Mouse (Mus musculus) ovary, adult 10 weeks (tissue): ENCODE data around the gene Mmp11. TPM values are rescaled to one million over a fixed set of nuclear protein-coding genes. Genes with fewer than 3 reads are reported as not detected.

Source experiments
- polyA plus RNA-seq: library from polyadenylated mRNA; stranded (reverse); fragments of 350-450 nt; fragmentation: Illumina TruSeq; extraction: RNeasy Lipid Tissue Mini Kit (QIAGEN cat#74804); gene quantifications from one replicate; pipeline ENCODE4 v1.2.3, GENCODE M21; 2014

Gene Mmp11
- 19.8 TPM for polyA plus RNA-seq

DNA sequence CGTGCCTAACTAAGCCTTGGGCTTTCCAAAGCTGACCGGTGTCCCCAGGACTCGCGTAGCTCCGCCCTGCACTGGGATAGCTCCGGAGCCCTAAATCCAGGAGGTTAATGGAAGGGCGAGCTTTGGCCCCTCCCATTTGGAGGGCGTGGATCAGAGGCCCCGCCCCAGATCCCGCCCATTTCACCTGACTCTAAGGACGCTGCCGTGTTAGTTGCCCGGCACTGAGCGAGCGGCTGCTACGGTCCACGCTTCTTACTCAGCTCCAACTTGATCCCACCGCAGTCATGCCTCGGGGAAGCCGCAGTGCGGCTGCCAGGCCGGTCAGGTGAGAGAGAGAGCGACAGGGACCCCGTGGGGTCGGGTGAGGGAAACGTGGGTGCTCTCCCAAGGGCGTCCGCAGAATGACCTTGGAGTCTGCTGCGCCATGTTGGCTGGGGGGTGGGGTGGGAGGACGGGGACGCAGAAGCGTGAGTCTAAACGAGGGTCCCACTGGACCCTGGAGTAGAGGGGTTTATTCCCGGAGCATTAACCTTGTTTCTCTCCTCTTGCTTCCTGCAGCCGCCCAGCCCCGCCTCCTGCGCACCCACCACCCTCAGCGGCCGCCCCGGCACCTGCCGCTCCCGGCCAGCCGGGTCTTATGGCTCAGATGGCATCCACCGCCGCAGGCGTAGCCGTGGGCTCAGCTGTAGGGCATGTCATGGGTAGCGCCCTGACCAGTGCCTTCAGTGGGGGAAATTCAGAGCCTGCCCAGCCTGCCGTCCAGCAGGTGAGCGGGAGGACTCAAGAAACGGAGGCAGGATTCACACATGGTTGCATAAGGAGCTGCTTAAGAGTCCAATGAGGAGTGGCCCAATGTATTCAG, at the start of gene Mmp11:
Gene Mmp11, minus strand, starts transcription at position 817 of the 862 bp plus-strand sequence.

DNA sequence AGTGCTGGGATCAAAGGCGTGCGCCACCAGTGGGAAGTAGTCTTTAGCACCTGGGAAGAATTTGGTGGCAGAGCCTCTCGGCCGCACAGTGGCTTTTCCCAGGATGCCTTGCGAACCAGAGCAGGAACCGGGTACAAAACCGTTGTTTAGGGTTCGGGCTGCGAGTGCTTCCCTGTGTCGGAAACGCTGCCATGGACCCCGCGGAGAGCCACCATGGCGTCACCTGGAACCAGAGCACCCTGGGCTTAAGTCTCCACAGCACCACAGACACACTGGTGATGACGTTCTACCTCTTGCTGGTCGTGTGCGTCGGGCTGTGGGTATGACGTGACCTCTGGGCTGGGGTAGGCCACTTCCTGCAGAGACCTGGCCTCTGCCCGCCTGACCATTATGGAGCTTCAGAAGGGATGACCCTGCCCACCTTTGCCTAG, 18.1 kb upstream of the Mmp11 start, which contains the start of gene Gm5134:
Gene Gm5134, plus strand, starts transcription at position 134 of the 431 bp plus-strand sequence.

DNA sequence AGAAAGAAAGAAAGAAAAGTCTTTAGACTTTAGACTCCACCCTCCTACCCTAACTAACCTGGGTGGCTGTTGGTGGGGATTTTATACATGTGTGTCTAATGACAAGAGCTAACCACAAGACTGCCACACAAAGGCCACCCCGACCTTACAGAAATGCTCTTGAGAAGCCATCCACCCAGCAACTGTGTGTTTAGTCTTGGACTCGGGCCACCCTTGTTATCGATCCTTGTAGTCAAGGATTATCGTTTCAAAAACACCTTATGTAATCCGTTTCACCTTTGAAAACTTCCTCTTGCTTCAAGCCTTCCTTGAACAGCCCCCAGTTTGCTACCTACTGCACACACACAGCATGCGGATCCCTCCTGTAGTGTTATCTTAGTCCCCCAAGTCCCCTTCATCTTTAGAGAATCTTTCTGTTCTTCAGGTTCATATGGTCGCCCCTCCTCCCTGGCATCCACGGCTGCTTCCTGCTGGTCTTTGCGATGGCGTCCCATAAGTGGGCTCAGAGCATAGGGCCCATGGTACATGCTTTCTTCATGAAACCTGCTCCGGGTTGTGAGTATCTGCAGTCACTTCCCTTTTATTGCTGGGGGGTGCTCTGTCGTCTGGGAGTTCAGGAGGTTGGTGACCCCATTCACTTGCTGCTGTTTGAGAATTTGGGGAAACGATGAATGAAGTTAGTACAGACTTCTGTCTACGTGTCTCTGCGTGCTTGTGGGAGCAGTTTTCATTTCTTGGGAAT, 6.6 kb upstream of the Mmp11 start, which contains the start of gene Vpreb3:
Gene Vpreb3, plus strand, starts transcription at position 322 of the 742 bp plus-strand sequence.

DNA sequence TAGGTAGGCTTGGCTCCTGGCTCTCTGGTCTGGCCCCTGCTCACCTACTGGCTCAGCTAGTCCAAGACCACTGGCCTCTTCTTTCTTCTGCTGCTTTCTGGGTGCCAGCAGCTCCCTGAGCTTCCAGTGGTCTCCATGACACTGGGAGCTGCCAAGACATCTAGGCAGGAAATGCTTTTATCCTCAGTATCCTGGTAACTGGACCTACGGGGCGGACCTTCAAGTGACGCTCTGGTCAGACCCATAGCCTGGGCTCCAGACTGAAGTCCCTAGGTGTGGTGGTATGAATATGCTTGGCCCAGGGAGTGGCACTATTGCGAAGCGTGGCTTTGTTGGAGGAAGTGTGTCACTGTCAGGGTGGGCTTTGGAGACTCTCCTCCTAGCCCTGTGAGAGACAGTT, 4.2 kb upstream of the Mmp11 start, which contains the start of gene Gm867:
Gene Gm867, minus strand, starts transcription at position 153 of the 400 bp plus-strand sequence.

DNA sequence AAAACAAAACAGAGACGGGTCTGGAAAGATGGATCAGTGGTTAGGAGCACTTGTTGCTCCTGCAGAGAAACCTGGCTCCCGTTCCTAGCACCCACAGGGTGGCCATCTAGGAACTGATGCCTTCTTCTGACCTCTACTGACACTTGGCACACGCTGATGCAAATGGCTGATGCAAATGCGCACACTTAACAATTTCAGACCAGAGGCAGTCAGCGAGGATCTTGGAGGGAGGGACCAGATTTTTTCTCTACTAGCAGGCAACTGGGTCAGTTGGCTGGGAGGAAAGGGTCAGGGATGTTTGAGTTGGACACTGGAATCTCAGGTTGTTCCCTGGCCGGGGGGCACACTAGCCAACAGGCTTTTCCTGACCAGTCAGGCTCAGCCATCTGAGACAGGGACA, 3.4 kb downstream of the Mmp11 start, which contains the start of gene Chchd10:
Gene Chchd10, plus strand, starts transcription at position 240 of the 400 bp plus-strand sequence.

DNA sequence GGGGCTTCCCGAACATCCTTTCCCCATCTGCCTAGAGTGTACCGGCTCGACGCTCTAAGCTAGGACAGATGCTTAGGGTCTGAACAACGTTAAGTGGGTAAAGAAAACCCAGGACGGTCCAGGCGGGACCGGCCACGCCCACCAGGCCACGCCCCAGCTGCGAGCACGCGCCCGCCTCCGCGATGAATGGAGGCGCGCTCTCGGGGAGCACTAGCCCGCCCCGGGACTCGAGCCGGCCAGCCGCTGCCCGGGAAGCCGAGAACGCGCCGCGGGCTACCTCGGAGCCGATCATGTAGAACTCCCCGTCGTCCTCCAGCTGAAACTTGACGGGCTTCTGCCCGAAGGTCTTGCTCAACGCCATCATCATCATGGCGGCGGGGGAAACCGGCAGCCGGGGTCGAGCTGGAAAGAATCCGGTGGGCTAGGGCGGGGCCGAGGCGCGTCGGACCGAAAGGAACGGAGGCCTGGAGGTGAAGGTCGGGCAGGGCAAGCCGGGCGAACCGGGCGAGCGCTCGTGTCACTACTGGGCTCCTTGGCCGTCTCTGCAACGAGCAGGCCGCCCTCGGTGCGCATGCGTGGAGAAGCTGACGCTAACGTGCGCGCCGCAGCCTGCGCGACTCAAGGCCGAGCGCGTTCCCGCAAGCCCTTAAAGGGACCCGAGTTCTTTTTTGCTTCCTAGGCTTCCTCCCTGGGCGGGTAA, 15.1 kb downstream of the Mmp11 start, which contains the start of gene Smarcb1:
Gene Smarcb1, minus strand, starts transcription at position 592 of the 700 bp plus-strand sequence.

DNA sequence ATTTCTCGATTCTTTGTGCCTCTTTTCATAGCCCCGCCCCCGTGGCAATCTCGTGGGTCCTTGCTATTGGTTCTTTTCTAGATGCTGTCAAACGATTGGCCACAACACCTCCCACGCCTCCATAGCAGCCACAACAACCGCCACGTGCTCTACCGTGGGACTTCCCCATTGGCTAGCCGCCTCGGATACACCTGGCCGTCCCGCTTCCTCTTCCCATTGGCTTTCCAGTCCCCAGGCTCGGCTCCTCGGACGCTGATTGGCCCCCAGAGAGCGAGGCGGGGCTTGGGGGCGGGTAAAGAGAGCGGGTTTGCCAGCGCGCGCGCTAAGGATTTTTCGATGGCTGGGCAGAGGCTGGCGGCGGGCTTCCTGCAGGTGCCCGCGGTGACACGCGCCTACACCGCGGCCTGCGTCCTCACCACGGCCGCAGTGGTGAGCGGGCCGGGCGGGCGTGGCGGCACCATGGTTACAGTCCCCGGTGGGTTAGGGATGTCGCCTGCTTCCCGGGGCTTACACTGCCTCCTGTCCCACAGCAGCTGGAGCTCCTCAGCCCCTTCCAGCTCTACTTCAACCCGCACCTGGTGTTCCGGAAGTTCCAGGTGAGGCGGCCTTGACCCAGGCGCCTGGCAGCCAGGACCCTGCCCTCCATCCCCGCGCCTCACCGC, 43.1 kb downstream of the Mmp11 start, which contains the start of gene Derl3:
Gene Derl3, plus strand, starts transcription at position 325 of the 662 bp plus-strand sequence.

Other genes with a start within 250 kb of the Mmp11 start
- gene Cabin1, start 172.2 kb downstream of the Mmp11 start, polyA plus RNA-seq, result 7.4 TPM
- 0.88 TPM for gene Ddt, start 163.1 kb downstream of the Mmp11 start, polyA plus RNA-seq
- gene Gm20441, start 155.5 kb downstream of the Mmp11 start, polyA plus RNA-seq, result not detected
- 6.0 TPM for gene Gstt3, start 155.1 kb downstream of the Mmp11 start, polyA plus RNA-seq
- gene Gstt1, start 137.9 kb downstream of the Mmp11 start, polyA plus RNA-seq, result 3.3 TPM
- not detected for gene Gstt4, start 114.0 kb downstream of the Mmp11 start, polyA plus RNA-seq
- 2.9 TPM for gene Gstt2, start 99.1 kb downstream of the Mmp11 start, polyA plus RNA-seq
- not detected for gene Mif, start 76.3 kb downstream of the Mmp11 start, polyA plus RNA-seq
- gene Derl3, start 43.1 kb downstream of the Mmp11 start, polyA plus RNA-seq, result not detected
- 27.4 TPM for gene Smarcb1, start 14.9 kb downstream of the Mmp11 start, polyA plus RNA-seq
- gene Chchd10, start 3.4 kb downstream of the Mmp11 start, polyA plus RNA-seq, result 19.5 TPM
- gene Gm867, start 4.2 kb upstream of the Mmp11 start, polyA plus RNA-seq, result 1.8 TPM
- 3.6 TPM for gene Vpreb3, start 6.6 kb upstream of the Mmp11 start, polyA plus RNA-seq
- gene Gm5134, start 18.0 kb upstream of the Mmp11 start, polyA plus RNA-seq, result 0.26 TPM
- gene Zfp280b, start 96.2 kb upstream of the Mmp11 start, polyA plus RNA-seq, result 39.1 TPM
- gene Slc5a4b, start 174.5 kb upstream of the Mmp11 start, polyA plus RNA-seq, result 1.8 TPM
- not detected for gene Slc5a4a, start 211.0 kb upstream of the Mmp11 start, polyA plus RNA-seq